Mouse (Mus musculus) heart, postnatal 0 days (tissue): ENCODE results near the gene Add3.

ENCODE experiments used
- CTCF ChIP-seq: IDR thresholded peaks from 2 replicates; pipeline ENCODE4 v1.5.1; 2016; ENCODE audit warnings: antibody characterized with exemption, control low read depth, low read depth
- EP300 ChIP-seq: IDR thresholded peaks from 2 replicates; pipeline ENCODE4 v1.6.1; 2016; ENCODE audit warnings: antibody characterized with exemption, low read depth

DNA sequence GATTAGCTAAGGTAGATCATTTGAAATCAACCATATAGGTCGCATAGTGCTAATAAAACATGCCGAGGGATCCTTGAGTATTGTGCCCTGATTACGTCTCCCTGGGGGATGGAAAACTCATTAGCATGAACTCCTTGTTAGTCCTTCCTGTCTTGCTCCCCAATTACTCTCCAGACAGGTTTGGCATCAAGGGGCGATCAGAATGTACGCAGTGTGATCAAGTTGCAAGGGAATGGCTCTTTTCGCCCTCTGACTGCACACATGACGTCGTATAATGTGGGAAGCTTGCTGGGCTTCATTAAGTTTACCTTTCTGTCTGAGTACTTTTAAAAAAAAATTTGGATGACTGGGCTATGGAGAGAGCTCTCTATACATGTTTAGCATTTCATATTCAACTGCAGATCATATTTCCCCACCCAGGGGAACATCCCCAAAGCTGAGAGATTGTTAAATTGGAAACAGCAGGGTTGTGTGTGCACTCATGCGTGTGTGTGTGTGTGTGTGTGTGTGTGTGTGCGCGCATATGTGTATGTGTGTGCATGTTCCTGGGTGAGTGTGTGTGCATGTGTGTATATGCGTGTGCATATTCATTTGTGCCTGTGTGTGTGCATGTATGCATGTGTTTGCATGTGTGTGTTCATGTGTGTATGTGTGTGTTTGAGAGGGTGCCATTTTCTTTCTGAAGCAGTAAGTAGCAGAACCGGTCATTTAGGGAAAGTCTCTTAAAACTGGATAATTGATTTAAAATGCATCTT lies 3.7 kb upstream of the Add3 start:
- TF ChIP-seq CTCF, result no peak
- TF ChIP-seq EP300, result no peak
